Mouse (Mus musculus) G1E (cell line): ENCODE measurements around the gene Bcar3. TPM values are rescaled to one million over a fixed set of nuclear protein-coding genes. Genes with fewer than 3 reads are reported as not detected.
"Not testable (repeated sequence)": the region's sequence is repeated elsewhere in the genome, so short reads cannot be mapped to it uniquely, and the experiment has no call there.

Source experiments
- ATAC-seq: 2 replicates; pipeline ENCODE4 v1.8.0; 2016; ENCODE audit warnings: mild to moderate bottlenecking; ENCODE audit not compliant: insufficient number of reproducible peaks, poor library complexity, low FRiP score, severe bottlenecking; ENCODE audit errors: extremely low read depth
- DNase-seq: peaks from one replicate; pipeline ENCODE4 v3.0.0; 2012; ENCODE audit warnings: low spot score
- H3K27me3 ChIP-seq: 2 replicates; pipeline ENCODE4 v1.6.1; 2012; ENCODE audit warnings: mild to moderate bottlenecking, low read length, inconsistent platforms; ENCODE audit not compliant: insufficient read depth
- H3K36me3 ChIP-seq: replicated peaks from 2 replicates; pipeline ENCODE3; 2012; ENCODE audit warnings: mild to moderate bottlenecking, inconsistent platforms
- H3K4me1 ChIP-seq: 2 replicates; pipeline ENCODE4 v1.6.1; 2012; ENCODE audit warnings: low read depth, low read length, inconsistent platforms, mixed read lengths; ENCODE audit not compliant: insufficient read depth
- H3K4me3 ChIP-seq: 2 replicates; pipeline ENCODE4 v1.5.1; 2012; ENCODE audit warnings: low read depth, mild to moderate bottlenecking, inconsistent platforms, low read length, moderate library complexity, mixed read lengths
- H3K9me3 ChIP-seq: replicated peaks from 2 replicates; pipeline ENCODE4 v1.6.1; 2012; ENCODE audit warnings: inconsistent platforms
- CTCF ChIP-seq: IDR thresholded peaks from 2 replicates; pipeline ENCODE4 v1.5.1; 2012; ENCODE audit warnings: low read depth, low read length, inconsistent platforms, mixed read lengths
- GATA1 ChIP-seq: IDR thresholded peaks from 2 replicates; pipeline ENCODE4 v1.6.1; 2012; ENCODE audit warnings: borderline replicate concordance, low read length, inconsistent platforms, mixed read lengths
- GATA2 ChIP-seq: IDR thresholded peaks from 2 replicates; pipeline ENCODE4 v1.6.1; 2012; ENCODE audit warnings: low read depth, low read length, inconsistent platforms, borderline replicate concordance
- POLR2AphosphoS5 ChIP-seq: IDR thresholded peaks from 2 replicates; pipeline ENCODE4 v1.6.1; 2012; ENCODE audit warnings: low read depth, low read length, inconsistent platforms; ENCODE audit not compliant: insufficient replicate concordance
- TAL1 ChIP-seq: conservative IDR thresholded peaks from 2 replicates; pipeline ENCODE4 v1.6.1; 2012; ENCODE audit warnings: low read depth, low read length, inconsistent platforms, mixed read lengths
- polyA plus RNA-seq: library from polyadenylated mRNA; stranded (reverse); fragments of >175 nt; gene quantifications from 2 replicates; pipeline ENCODE4 v1.2.3, GENCODE M21; 2012
- total RNA-seq, 2 experiments: library from RNA; stranded (forward) in 1 of 2; stranded (reverse) in 1 of 2; fragments of 200-1000 nt in 1 of 2; fragments of >200 nt in 1 of 2; fragmentation: Nextera tagmentation in 1 of 2; gene quantifications; 2 replicates each; pipeline ENCODE4 v1.2.3; 2014 to 2017

The Bcar3 gene
- total and polyA plus RNA-seq, 3 experiments, result 0.27 TPM; not detected in 2

DNA sequence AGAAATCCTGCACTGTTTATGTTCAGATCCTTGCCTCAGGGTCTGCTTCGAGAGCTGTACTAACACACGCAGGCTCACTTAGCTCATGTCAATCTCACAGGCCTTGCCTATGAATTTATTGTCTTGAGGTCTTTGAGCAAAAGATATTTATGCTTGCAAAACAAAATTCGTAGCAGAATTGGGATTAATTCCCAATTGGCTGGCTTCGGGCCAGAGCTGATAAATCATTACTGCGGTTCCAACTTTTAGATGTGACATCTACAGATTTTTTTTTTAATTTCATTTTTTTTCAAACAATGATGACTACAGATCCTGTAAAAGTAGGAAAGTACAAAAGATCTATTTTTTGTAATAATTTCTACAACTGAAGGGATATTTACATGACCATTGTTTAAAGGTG is 86.8 kb downstream of the Bcar3 start:
- DNase-seq (no peak), ATAC-seq (no peak)
- H3K36me3 ChIP-seq, result no peaks in the 10 kb centered on the region
- no peak overlapping the region for H3K4me3 ChIP-seq
- H3K9me3 ChIP-seq, result no peaks in the 10 kb centered on the region
- no peaks in the 10 kb centered on the region for H3K4me1 ChIP-seq
- TF ChIP-seq GATA2 (no peak), POLR2AphosphoS5 (no peak)
- H3K27me3 ChIP-seq, result no peaks in the 10 kb centered on the region; the same call in 1 of the 2 replicates

DNA sequence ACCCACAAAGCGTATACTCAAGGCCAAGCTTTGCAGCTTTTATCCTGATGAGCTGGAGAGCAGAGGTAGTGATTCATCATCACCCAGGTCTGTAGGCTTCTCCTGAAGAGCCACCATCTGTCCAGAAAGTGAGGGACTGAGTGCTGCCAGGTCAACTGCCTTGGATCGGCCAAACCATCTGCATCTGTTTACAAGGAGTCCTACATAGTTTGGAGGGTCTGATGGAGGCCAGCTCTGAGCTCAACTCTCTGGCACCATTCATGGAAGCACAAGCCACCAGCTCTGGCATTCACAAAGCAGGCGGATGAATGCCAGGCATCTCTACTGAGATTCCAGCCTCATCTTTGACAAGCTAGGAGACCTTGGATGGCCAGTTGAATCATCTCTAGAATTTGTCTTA is 87.7 kb downstream of the Bcar3 start:
- Histone ChIP-seq H3K4me1 (no peaks in the 10 kb centered on the region), H3K27me3 (no peaks in the 10 kb centered on the region; the same call in 1 of the 2 replicates), H3K4me3 (no peak overlapping the region), H3K36me3 (no peaks in the 10 kb centered on the region), H3K9me3 (no peaks in the 10 kb centered on the region)
- DNase-seq (no peak), ATAC-seq (no peak)
- TF ChIP-seq TAL1, result no peak
- no peak for TF ChIP-seq GATA1
- TF ChIP-seq CTCF, result no peak
- TF ChIP-seq POLR2AphosphoS5, result no peak
- no peak for TF ChIP-seq GATA2

DNA sequence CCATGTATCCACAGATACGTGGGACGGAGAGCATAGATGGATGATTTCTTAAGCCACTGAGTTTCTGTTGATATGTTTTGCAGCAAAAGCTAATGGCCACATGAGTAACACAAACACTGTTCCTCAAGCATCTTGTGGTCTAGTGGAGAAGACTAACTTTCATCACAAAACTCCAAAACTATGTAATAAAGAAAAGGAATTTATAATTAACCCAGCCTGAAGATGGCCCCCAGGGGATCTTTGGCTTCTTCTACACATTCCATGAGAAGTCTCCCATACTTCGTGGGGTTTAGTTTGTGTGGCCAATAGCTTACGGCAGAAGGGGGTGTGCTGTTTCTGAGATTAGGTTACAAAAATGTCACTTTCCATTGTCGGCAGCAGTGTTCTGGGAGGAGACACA is 92.5 kb downstream of the Bcar3 start:
- TF ChIP-seq TAL1, result no peak
- no peak for TF ChIP-seq GATA2
- TF ChIP-seq GATA1, result no peak
- TF ChIP-seq CTCF, result no peak
- TF ChIP-seq POLR2AphosphoS5, result no peak
- ATAC-seq, result no peak

DNA sequence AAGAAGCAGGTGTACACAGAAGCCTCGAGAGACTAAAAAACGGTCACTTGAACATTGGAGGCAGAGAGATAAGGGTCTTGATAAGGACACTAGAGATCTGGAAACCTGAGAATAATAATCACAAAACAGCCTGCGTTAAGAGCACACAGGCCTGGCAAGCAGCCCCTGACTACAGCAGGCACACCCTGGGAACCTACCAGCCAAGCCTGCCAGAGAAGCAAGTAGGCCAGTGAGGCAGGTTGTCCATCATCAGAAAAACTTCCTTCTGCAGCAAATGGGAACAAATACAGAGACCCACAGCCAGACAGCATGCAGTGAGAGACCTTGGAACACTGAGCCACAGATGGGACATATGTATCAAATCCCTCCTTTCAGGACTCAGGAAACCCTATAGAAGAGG is 93.8 kb downstream of the Bcar3 start:
- H3K36me3 ChIP-seq, result no peaks in the 10 kb centered on the region
- H3K4me3 ChIP-seq, result no peak overlapping the region
- H3K27me3 ChIP-seq, result peaks cover 2% of the 10 kb centered on the region; the same call in 1 of the 2 replicates
- TF ChIP-seq TAL1 (no peak), POLR2AphosphoS5 (no peak), GATA1 (no peak), CTCF (no peak), GATA2 (no peak)
- no peaks in the 10 kb centered on the region for H3K4me1 ChIP-seq
- no peak for ATAC-seq
- H3K9me3 ChIP-seq, result no peaks in the 10 kb centered on the region
- no peak for DNase-seq

More for the DNA sequence above, 92.5 kb downstream of the Bcar3 start:
- Histone ChIP-seq H3K36me3 (no peaks in the 10 kb centered on the region), H3K4me3 (no peak overlapping the region), H3K27me3 (peaks cover 2% of the 10 kb centered on the region; the same call in 1 of the 2 replicates), H3K9me3 (no peaks in the 10 kb centered on the region), H3K4me1 (no peaks in the 10 kb centered on the region)
- no peak for DNase-seq

DNA sequence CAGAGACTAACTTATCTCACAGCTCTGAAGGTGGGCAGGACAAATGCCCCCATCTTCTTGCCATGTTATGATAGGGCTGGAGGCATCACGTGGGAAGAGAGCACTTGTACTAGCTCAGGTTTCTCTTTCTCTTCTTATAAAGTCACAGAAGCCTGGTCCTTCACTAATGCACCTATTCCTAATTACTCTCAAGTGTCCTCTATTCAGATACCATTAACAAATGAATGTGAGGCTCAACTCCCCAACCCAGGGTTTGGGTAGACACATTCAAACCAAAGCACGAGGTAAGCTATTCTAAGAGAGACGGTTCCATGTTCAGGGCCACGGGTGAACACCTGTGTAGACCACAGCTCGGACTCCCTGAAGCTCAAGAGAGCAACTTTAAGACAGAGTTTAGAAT is 96.0 kb downstream of the Bcar3 start:
- Histone ChIP-seq H3K27me3 (peaks cover 2% of the 10 kb centered on the region; the same call in 1 of the 2 replicates), H3K36me3 (no peaks in the 10 kb centered on the region), H3K9me3 (no peaks in the 10 kb centered on the region), H3K4me1 (no peaks in the 10 kb centered on the region), H3K4me3 (no peak overlapping the region)
- no peak for DNase-seq
- no peak for ATAC-seq
- TF ChIP-seq CTCF (no peak), POLR2AphosphoS5 (no peak), TAL1 (no peak), GATA2 (no peak), GATA1 (no peak)

DNA sequence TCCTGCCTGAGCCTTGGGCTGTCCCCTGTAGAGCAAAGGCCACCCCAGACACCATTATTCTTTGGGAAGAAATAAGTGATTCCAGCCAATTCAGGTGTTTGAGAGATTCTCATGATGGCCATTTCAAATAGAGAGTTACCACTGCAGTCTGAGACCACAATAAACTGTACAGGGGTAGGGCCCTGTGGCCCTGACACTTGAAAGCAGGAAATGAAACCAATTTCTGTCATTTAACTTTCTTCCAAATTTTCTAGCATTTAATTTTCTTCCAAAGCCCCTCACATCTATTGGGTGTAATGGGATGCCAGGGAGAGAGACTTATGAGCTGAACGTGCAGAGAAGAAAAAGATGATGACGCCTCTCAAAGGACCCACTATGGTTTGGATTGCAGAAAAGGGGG is 97.2 kb downstream of the Bcar3 start:
- no peaks in the 10 kb centered on the region for H3K36me3 ChIP-seq
- no peak overlapping the region for H3K4me3 ChIP-seq
- DNase-seq (no peak), ATAC-seq (no peak)
- H3K27me3 ChIP-seq, result peaks cover 2% of the 10 kb centered on the region; the same call in 1 of the 2 replicates
- H3K9me3 ChIP-seq, result no peaks in the 10 kb centered on the region
- TF ChIP-seq POLR2AphosphoS5 (no peak), CTCF (no peak), GATA2 (no peak), GATA1 (no peak), TAL1 (no peak)
- no peaks in the 10 kb centered on the region for H3K4me1 ChIP-seq

DNA sequence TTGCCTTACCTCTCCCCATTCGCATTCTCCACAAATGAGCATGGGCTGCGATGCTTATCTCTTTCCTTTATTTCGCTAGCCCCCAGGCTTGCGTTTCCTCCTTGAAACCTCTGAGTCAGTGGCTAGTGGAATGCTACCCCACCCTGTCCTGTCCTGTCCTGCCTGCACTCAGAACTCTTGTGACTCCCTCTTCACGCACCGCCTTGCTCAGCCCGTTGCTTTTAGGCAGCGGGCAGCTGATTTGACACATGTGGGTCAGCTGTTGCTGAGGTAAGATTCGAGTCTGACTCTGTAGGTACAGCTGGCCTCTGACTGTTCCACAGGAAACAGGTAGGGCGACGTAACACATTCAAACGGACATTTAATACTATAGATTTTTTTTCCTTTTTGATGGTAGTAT is 97.9 kb downstream of the Bcar3 start:
- ATAC-seq (no peak), DNase-seq (no peak)
- H3K4me1 ChIP-seq, result no peaks in the 10 kb centered on the region

DNA sequence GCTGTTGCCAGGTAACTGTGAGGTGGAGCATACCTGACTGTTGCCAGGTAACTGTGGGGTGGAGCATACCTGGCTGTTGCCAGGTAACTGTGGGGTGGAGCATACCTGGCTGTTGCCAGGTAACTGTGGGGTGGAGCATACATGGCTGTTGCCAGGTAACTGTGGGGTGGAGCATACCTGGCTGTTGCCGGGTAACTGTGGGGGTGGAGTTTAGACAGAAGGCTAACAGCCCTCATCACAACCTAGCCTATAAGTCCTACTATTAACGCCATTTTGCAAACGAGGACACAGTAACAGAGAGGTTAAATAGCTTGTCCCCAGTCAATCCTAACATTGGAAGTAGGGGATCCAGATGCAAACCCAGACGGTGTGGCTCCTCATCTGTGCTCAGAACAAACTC is 99.5 kb downstream of the Bcar3 start:
- H3K4me3 ChIP-seq, H3K27me3 ChIP-seq, DNase-seq, H3K36me3 ChIP-seq, H3K4me1 ChIP-seq, ATAC-seq, H3K9me3 ChIP-seq: not testable (repeated sequence)

More for the DNA sequence above, 97.9 kb downstream of the Bcar3 start:
- Histone ChIP-seq H3K36me3 (no peaks in the 10 kb centered on the region), H3K4me3 (no peak overlapping the region), H3K9me3 (no peaks in the 10 kb centered on the region), H3K27me3 (peaks cover 2% of the 10 kb centered on the region; the same call in 1 of the 2 replicates)
- TF ChIP-seq GATA1 (no peak), TAL1 (no peak), GATA2 (no peak)
